Mouse (Mus musculus) liver, embryonic 12.5 days (tissue): ENCODE data around the gene Aig1. TPM values are rescaled to one million over a fixed set of nuclear protein-coding genes. Genes with fewer than 3 reads are reported as not detected.
A peak's percentile ranks its signal among the peaks of the same experiment; 100 is the strongest.
"Not testable (repeated sequence)": the region's sequence is repeated elsewhere in the genome, so short reads cannot be mapped to it uniquely, and the experiment has no call there.

Experiments used
- ATAC-seq: fragments of 200-750 bp; cut with Nextera tagmentation; 2 replicates; pipeline ENCODE4 v1.8.0; 2017; ENCODE audit warnings: moderate number of reproducible peaks, mild to moderate bottlenecking, moderate library complexity
- H3K27ac ChIP-seq: fragments of 300-500 bp; sonication (generic); 2 replicates; pipeline ENCODE4 v1.5.1; 2016; ENCODE audit warnings: mild to moderate bottlenecking
- H3K27me3 ChIP-seq: fragments of 300-500 bp; sonication (generic); replicated peaks from 2 replicates; pipeline ENCODE4 v1.6.1; 2016; ENCODE audit warnings: mild to moderate bottlenecking, moderate library complexity
- H3K36me3 ChIP-seq: fragments of 300-500 bp; sonication (generic); 2 replicates; pipeline ENCODE4 v1.6.1; 2016; ENCODE audit warnings: mild to moderate bottlenecking, moderate library complexity
- H3K4me1 ChIP-seq: fragments of 300-500 bp; sonication (generic); 2 replicates; pipeline ENCODE4 v1.6.1; 2016
- H3K4me2 ChIP-seq: fragments of 300-500 bp; sonication (generic); 2 replicates; pipeline ENCODE4 v1.6.1; 2016; ENCODE audit warnings: mild to moderate bottlenecking, moderate library complexity
- H3K4me3 ChIP-seq: fragments of 300-500 bp; sonication (generic); 2 replicates; pipeline ENCODE4 v1.5.1; 2016; ENCODE audit warnings: mild to moderate bottlenecking, moderate library complexity
- H3K9ac ChIP-seq: fragments of 300-500 bp; sonication (generic); 2 replicates; pipeline ENCODE4 v1.6.1; 2016; ENCODE audit warnings: mild to moderate bottlenecking, moderate library complexity
- H3K9me3 ChIP-seq: fragments of 300-500 bp; sonication (generic); replicated peaks from 2 replicates; pipeline ENCODE4 v1.6.1; 2016; ENCODE audit warnings: mild to moderate bottlenecking, moderate library complexity
- whole genome bisulfite sequencing: fragments of 180-500 bp; shearing (Covaris S2); methylation state at CpG from one replicate; pipeline ENCODE4 v1.1.7; 2016; ENCODE audit not compliant: insufficient replicate concordance; 5-methylcytosine and 5-hydroxymethylcytosine counted together
- polyA plus RNA-seq: library from polyadenylated mRNA; unstranded; fragments of >200 nt; fragmentation: Nextera tagmentation; extraction: Ambion mirVana; gene quantifications from 2 replicates; pipeline ENCODE4 v1.2.1, GENCODE M21; 2016

The Aig1 gene
- polyA plus RNA-seq: 12.0 and 14.6 TPM in 2 replicates

DNA sequence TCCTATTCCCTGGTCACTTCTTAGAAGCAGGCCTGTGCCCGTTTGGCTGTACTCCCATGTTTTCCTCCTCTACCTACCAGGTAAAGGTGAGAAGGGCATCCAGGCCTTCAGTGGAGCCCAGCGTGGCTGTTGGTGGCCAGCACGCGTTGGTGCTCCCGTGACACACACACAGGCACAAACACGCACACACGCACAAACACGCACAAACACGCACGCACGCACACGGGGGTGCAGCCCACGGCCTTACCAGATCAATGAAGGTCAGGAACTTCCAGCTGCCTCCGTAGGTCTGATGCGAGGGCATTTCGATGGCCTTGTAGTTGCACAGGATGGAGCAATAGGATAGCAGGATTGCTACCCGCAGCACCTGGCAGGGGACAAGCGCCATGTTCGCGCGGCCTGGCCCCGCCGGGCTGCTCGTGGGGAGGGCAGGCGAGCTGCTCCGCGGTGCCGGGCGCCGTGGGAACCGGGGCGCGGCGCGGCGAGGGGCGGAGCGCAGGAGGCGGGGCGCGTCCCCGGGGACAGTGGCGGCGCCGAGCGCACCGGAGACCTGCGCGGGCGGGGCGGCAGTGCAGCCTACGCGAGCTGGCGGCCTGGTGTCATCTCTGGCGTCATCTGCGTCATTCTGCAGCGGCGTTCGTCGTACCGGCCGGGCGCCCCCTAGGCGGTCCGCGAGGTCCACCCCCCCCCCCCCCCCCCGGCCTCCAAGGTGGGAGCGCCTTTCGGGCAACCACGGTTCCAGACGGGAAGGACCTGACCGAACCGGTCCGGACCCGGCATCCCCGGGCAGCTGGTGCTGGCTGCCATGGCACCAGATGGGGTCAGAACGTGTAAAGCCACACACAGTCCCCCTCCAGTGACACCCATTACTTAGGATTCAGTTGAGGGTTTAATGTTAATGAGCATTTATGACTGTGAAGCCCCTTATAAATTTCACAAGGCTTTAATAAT is at the start of gene Aig1:
Aig1 (minus strand) TSS at position 610 of the 951 bp plus-strand sequence.
- peak; percentile 97 for ATAC-seq
- no peaks in the 10 kb centered on the region for H3K27me3 ChIP-seq
- WGBS: 8% methylated on average over 48 of the region's 77 CpGs
- peak within 1 kb of the TSS; percentile 79 for H3K9ac ChIP-seq
- H3K4me3 ChIP-seq: peak within 1 kb of the TSS; percentile 73
- H3K36me3 ChIP-seq: no peaks in the 10 kb centered on the region
- peak within 1 kb of the TSS; percentile 49; the same call in 1 of the 2 replicates for H3K27ac ChIP-seq
- no peaks in the 10 kb centered on the region for H3K9me3 ChIP-seq
- H3K4me1 ChIP-seq: peaks cover 31% of the 10 kb centered on the region
- peak within 1 kb of the TSS; percentile 85 for H3K4me2 ChIP-seq

DNA sequence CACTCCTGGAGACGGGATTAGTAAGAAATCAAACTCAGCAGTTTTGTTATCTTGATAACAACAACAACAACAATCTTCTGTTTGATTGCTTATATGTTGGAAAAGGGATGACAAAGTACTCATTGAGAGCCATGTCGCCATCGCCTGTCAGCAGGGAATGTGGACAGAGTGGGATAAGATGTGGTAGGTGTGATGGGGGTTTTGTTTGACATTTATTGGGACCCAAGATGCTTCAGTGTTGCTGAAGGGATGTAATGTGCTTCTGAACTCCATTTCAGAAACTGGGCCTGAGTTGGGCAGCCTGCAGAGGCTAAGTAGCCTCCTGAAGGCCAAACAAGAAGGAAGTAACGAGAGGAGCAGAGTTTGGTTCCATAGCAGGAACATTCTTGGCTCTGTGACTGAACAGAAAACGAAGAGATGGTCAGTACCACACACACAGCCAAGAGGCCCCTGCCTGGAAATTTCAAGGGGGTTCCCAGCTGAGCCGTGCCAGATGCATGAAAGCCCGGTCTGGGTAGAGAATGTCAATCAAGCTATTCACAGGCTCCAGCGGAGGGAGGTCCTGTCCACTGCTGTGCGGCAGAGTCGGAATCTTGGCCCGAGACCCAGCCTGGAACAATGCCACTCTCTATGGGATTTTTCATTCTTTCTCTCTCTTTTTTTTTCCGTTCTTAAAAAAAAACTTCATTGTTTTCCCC is 48.0 kb upstream of the Aig1 start:
- no peak overlapping the region for H3K4me2 ChIP-seq
- ATAC-seq: no peak
- H3K4me3 ChIP-seq: no peak overlapping the region
- H3K27ac ChIP-seq: no peak overlapping the region
- 71% methylated on average over 12 of the region's 12 CpGs for WGBS
- H3K4me1 ChIP-seq: no peaks in the 10 kb centered on the region
- H3K36me3 ChIP-seq: no peaks in the 10 kb centered on the region
- no peak overlapping the region for H3K9ac ChIP-seq
- H3K9me3 ChIP-seq: no peaks in the 10 kb centered on the region
- no peaks in the 10 kb centered on the region; the same call in 1 of the 2 replicates for H3K27me3 ChIP-seq

DNA sequence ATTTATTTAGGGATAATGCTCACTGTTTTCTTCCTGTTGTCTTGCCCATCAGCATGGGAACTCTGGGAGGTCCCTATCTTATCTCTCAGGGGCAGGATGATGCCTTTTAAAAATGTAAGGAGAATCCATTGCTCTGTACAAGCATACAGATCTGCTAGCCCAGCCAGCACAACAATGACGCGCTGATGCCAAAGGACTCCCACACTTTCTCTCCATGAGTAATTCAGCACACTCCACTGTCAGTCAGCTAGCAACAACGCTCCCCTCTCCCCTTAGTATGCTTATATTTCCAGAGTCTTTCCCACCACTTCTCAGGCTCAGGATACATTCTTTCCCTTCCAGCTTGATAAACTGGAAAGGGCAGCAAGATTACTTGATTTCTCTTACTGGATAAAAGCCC is 46.4 kb upstream of the Aig1 start:
- Histone ChIP-seq H3K9ac (no peak overlapping the region), H3K27ac (no peak overlapping the region), H3K36me3 (no peaks in the 10 kb centered on the region), H3K4me3 (no peak overlapping the region), H3K4me2 (no peak overlapping the region), H3K9me3 (no peaks in the 10 kb centered on the region), H3K4me1 (no peaks in the 10 kb centered on the region), H3K27me3 (no peaks in the 10 kb centered on the region; the same call in 1 of the 2 replicates)
- 64% methylated on average over 3 of the region's 3 CpGs for WGBS
- ATAC-seq: no peak

DNA sequence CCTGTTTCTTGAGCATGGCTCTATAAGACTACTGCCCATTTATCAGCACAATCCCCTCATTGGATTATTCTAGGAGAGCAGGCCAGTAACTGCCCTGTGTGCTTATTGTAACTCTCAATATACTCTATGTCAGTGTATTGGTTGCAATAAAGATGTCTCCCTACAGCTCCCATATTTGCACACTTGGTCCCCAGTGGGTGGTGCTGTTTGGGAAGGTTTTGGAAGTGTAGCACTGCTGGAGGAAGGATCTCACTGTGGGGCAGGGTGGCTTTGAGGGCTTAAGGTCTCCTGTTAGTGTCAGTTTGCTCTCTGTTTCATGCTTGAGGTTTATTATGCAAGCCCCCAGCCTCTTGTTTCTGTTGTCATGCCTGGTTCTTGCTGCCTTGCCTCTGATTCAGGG is 44.9 kb upstream of the Aig1 start:
- no peaks in the 10 kb centered on the region for H3K27me3 ChIP-seq
- H3K4me3 ChIP-seq: no peak overlapping the region
- no peaks in the 10 kb centered on the region for H3K36me3 ChIP-seq
- no peak for ATAC-seq
- no peak overlapping the region for H3K9ac ChIP-seq
- no peak overlapping the region for H3K27ac ChIP-seq
- no peak overlapping the region for H3K4me2 ChIP-seq
- H3K4me1 ChIP-seq: no peaks in the 10 kb centered on the region
- no peaks in the 10 kb centered on the region for H3K9me3 ChIP-seq

DNA sequence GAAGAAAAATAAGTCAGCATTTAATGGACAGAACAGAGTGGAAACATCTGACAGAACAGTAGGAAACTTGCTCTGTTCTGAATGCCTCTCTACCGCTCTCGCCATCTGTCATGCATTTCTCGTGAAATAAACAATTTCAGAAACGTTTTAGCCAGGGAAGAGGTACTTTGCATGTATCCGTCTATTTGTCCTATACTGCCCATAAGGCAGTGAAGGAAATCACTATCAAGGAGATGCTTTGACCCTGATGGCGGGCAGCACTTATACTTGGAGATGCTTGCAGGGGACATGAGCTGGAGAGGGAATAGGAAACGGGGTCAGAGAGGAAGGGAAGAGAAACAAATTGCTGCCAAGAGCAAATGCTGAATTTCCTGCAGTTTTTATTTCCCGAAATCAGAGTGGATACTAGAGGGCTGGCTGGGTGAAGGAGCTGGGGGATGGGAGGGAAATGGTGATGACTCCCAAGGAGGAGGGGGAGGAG is 37.5 kb upstream of the Aig1 start:
- Histone ChIP-seq H3K27me3 (no peaks in the 10 kb centered on the region), H3K9me3 (no peaks in the 10 kb centered on the region), H3K4me1 (no peaks in the 10 kb centered on the region), H3K4me3 (no peak overlapping the region), H3K27ac (no peak overlapping the region), H3K9ac (no peak overlapping the region), H3K36me3 (no peaks in the 10 kb centered on the region), H3K4me2 (no peak overlapping the region)
- no peak for ATAC-seq
- WGBS: 68% methylated on average over 8 of the region's 8 CpGs

DNA sequence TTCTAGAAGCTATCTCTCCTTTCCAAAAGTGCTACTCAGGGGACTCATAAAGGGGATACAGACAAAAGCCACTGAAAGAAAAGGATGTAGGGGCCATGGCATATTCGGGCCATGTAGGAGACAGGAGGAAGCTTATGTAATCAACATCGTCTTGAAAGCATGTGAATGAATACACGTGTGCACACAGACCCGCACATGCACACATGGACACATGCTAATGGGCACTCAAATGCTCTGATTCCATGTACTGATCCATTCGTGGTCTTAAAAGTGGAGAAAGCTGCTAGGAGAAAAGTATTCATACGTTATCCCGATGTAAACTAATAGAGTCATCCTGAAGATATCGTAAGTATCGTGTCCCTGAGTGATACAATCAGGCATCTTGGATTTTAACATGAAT is 36.8 kb upstream of the Aig1 start:
- Histone ChIP-seq H3K4me1 (no peaks in the 10 kb centered on the region), H3K4me3 (no peak overlapping the region), H3K27ac (no peak overlapping the region), H3K27me3 (no peaks in the 10 kb centered on the region), H3K4me2 (no peak overlapping the region), H3K9ac (no peak overlapping the region), H3K36me3 (no peaks in the 10 kb centered on the region), H3K9me3 (no peaks in the 10 kb centered on the region)
- ATAC-seq: no peak
- WGBS: 81% methylated on average over 9 of the region's 9 CpGs

DNA sequence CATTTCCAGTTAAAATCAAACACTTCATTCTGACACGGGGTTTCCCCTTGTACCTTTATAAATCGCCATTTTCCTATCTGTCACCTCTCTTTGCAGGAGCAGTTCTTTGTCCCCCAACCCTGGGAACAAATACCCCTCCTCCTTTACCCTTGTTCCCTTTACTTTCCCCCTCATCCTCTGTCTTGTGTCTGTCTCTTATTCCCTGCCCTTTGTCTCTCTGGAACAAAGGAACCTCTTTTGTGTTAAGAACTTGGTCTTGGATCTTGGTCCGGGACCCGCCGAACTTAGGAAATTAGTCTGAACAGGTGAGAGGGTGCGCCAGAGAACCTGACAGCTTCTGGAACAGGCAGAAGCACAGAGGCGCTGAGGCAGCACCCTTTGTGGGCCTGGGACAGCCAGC is 24.0 kb upstream of the Aig1 start:
- ATAC-seq: not testable (repeated sequence)
- WGBS: 69% methylated on average over 6 of the region's 7 CpGs

DNA sequence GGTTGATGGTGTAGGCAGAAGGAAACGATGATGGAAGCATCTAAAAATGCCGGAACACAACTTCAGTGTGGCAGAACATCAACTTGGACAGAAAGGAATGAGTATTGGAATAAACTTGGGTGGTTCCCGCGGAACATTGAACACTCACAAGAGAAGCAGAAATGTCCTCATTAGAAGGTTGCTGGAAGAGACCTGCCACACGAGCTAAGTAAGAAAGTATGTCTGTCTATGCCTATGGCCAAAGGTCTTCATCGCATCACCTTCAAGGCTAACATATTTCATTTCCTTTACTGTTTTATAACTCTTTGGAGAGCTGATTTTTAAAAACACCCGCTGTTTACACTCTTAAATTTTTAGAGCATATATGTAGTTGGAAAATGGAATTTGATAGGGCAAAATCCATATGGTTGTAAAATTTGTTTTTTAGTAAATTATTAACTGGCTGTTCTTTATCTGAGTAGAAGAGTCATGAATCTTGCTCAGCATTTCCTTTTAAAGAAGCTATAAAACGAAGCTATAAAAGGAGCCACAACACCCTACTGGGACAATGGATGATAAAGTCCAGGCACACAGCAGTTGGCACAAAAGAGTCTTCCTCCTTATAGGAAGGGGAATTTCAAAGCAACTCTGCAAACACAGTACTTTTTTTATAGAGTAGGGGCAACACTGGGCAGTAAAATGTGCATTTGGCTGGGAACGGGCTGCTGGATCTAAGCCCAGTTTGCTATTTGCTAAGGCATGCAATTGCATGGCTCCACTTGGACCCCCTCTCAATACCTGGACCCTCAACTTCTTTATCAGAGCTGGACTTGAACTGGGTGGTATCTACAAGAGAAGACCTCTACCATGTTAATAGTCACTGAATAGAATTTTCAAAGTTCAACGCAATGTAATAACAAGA is 14.4 kb upstream of the Aig1 start:
- H3K36me3 ChIP-seq: no peaks in the 10 kb centered on the region
- no peak overlapping the region for H3K4me3 ChIP-seq
- no peak overlapping the region for H3K9ac ChIP-seq
- no peaks in the 10 kb centered on the region for H3K27me3 ChIP-seq
- no peak overlapping the region for H3K27ac ChIP-seq
- no peak for ATAC-seq
- WGBS: 78% methylated on average over 10 of the region's 10 CpGs
- 0 out of 2 replicates have a peak, but pooled peaks cover 7% of the 10 kb centered on the region for H3K4me1 ChIP-seq
- no peak overlapping the region for H3K4me2 ChIP-seq
- no peaks in the 10 kb centered on the region for H3K9me3 ChIP-seq

More for the DNA sequence above, 24.0 kb upstream of the Aig1 start:
- not testable (repeated sequence) for H3K27me3 ChIP-seq, H3K4me2 ChIP-seq, H3K9ac ChIP-seq, H3K36me3 ChIP-seq, H3K4me3 ChIP-seq, H3K9me3 ChIP-seq, H3K4me1 ChIP-seq, H3K27ac ChIP-seq

DNA sequence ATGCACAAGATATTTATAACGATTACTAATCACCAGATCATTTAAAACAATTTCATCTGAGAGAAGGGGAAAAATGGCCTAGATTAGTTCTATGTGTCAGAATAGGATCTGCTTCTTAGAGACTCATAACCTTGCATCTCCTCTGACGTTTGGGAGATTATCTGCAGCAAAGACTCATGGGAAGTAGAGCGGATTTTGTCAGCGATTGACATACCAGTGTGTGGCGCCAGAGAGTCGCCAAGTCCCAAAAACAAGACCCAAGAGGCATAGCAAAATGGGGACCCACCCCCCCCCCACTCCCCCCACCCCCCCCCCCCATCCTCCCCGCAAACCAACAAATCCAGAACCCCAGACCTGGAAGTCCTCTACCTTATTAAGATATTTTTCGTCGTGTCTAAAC is 13.7 kb upstream of the Aig1 start:
- Histone ChIP-seq H3K9me3 (no peaks in the 10 kb centered on the region), H3K36me3 (no peaks in the 10 kb centered on the region), H3K4me3 (no peak overlapping the region), H3K9ac (no peak overlapping the region), H3K4me2 (no peak overlapping the region), H3K27ac (no peak overlapping the region), H3K4me1 (0 out of 2 replicates have a peak, but pooled peaks cover 7% of the 10 kb centered on the region), H3K27me3 (no peaks in the 10 kb centered on the region)
- WGBS: 59% methylated on average over 9 of the region's 9 CpGs
- ATAC-seq: no peak

DNA sequence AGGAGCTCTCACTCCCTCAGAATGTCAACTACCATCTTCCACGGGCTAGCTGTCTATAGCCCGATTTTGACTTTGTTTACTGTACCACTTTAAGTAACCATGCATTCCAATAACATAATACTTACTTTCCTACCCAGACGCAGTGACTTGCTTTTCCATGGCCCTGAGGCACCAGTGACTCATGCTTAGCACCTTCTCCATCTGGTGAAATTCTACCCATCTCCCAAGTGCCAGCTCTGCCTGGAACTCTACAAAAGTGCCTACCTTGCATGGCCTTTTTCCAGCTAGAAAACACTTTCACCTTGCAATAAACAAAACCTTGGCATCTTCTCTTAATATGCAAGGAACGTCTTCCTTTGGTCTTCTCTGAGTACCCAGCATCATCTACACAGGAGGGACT is 9.9 kb upstream of the Aig1 start:
- 71% methylated on average over 4 of the region's 4 CpGs for WGBS
- Histone ChIP-seq H3K9ac (no peak overlapping the region), H3K36me3 (no peaks in the 10 kb centered on the region)

DNA sequence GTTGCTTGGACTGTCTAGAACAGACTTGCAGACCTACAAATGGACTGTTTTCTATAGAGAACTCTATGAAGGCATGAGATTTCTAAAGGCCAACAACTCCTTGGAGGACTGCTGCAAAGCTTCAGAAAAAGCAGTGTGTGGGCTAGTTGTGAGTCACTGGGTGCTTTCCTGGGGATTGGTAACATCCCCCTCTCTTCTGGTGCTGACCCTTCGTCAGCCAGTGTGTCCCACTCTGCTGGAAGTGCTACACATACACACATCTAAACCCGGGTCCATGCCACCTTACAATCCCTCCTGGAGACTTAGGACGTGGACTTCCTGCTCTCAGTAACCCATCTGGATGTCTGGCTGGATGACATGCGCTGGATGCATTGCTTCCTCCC is 6.2 kb upstream of the Aig1 start:
- Histone ChIP-seq H3K4me1 (peaks cover 28% of the 10 kb centered on the region), H3K4me2 (peak overlapping the region; percentile 57), H3K27ac (peak overlapping the region; percentile 78), H3K9ac (no peak overlapping the region), H3K27me3 (no peaks in the 10 kb centered on the region), H3K36me3 (no peaks in the 10 kb centered on the region), H3K4me3 (no peak overlapping the region), H3K9me3 (no peaks in the 10 kb centered on the region)
- ATAC-seq: peak; percentile 18; the same call in 1 of the 2 replicates
- WGBS: 52% methylated on average over 4 of the region's 4 CpGs

More for the DNA sequence above, 9.9 kb upstream of the Aig1 start:
- no peak overlapping the region for H3K4me3 ChIP-seq
- H3K27me3 ChIP-seq: no peaks in the 10 kb centered on the region
- ATAC-seq: no peak
- H3K27ac ChIP-seq: no peak overlapping the region
- H3K4me1 ChIP-seq: peaks cover 29% of the 10 kb centered on the region
- H3K9me3 ChIP-seq: no peaks in the 10 kb centered on the region
- H3K4me2 ChIP-seq: no peak overlapping the region
